ENCODE assay signal across 8 mouse cellular contexts in the genomic region with DNA sequence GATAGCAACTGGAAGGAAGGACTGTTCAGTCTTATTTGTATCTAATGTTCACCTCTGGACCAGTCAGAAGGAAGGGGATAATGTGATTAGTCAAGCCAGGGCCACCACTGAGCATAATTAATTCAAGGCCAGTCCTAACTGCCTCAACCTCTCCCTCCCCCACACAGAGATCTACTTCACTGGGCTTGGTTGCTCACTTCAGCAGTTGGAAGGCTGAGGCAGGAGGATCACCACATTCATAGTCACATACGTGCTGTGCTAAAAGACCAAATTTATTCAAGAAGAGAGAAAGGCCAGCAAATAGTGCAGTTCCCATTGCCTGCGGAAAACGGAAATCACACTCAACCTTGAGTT. TPM values are rescaled to one million over a fixed set of nuclear protein-coding genes. Genes with fewer than 3 reads are reported as not detected.
DNase-seq lines count a peak whose midpoint lies in the region; ATAC-seq lines count a peak whose summit lies in the region.

No protein-coding gene starts in this region.

- H3K4me1 ChIP-seq in hindbrain, embryonic 16.5 days (ENCODE audit: control insufficient read depth, insufficient read depth, low read depth, low read length), result peaks cover 10% of the 10 kb centered on the region
- H3K4me1 ChIP-seq in midbrain, embryonic 12.5 days, result peaks cover 10% of the 10 kb centered on the region

- 16% methylated on average over 3 of the region's 3 CpGs for WGBS in hindbrain, embryonic 16.5 days
- 37% methylated on average over 3 of the region's 3 CpGs for WGBS in midbrain, embryonic 12.5 days

- H3K27me3 ChIP-seq in hindbrain, embryonic 16.5 days (replicated peaks; ENCODE audit: control insufficient read depth, insufficient read depth, low read length), result no peaks in the 10 kb centered on the region
- no peaks in the 10 kb centered on the region for H3K27me3 ChIP-seq in midbrain, embryonic 12.5 days

- H3K9ac ChIP-seq in hindbrain, embryonic 16.5 days (ENCODE audit: low read depth, low read length), result peak overlapping the region; percentile 83
- peak overlapping the region; percentile 79 for H3K9ac ChIP-seq in midbrain, embryonic 12.5 days (replicated peaks)

- H3K4me2 ChIP-seq in hindbrain, embryonic 16.5 days (ENCODE audit: low read length), result peak overlapping the region; percentile 74
- H3K4me2 ChIP-seq in midbrain, embryonic 12.5 days (replicated peaks), result peak overlapping the region; percentile 70

- H3K27ac ChIP-seq in hindbrain, embryonic 16.5 days (ENCODE audit: low read depth, low read length), result peak overlapping the region; percentile 82; the same call in 1 of the 2 replicates
- peak overlapping the region; percentile 70 for H3K27ac ChIP-seq in midbrain, embryonic 12.5 days (replicated peaks)

- no peaks in the 10 kb centered on the region for H3K9me3 ChIP-seq in hindbrain, embryonic 16.5 days (ENCODE audit: control insufficient read depth, low read length)
- no peaks in the 10 kb centered on the region for H3K9me3 ChIP-seq in midbrain, embryonic 12.5 days

- H3K36me3 ChIP-seq in hindbrain, embryonic 16.5 days (ENCODE audit: control insufficient read depth, insufficient read depth, low read length), result no peaks in the 10 kb centered on the region
- peaks cover 9% of the 10 kb centered on the region for H3K36me3 ChIP-seq in midbrain, embryonic 12.5 days

- H3K4me3 ChIP-seq in hindbrain, embryonic 16.5 days (ENCODE audit: low read length), result peak overlapping the region; percentile 71
- H3K4me3 ChIP-seq in midbrain, embryonic 12.5 days, result peak overlapping the region; percentile 86

- peak; percentile 25; the same call in 1 of the 2 replicates for ATAC-seq in hindbrain, embryonic 16.5 days
- no peak for ATAC-seq in midbrain, embryonic 12.5 days (ENCODE audit: low FRiP score, low read depth)

- DNase-seq in kidney, adult 11 months, result peak; percentile 33
- no peak for DNase-seq in kidney, postnatal 4 days
- peak; percentile 72 for DNase-seq in ZHBTc4 (ENCODE audit: low read depth, low spot score)
- DNase-seq in testis, postnatal 10 days (ENCODE audit: low spot score), result no peak
- no peak for DNase-seq in left cerebral cortex, adult 9 months (ENCODE audit: low spot score in 2 of 2)
- DNase-seq in cerebellum, adult 8-10 months, result no peak

RNA-seq across cellular contexts. Expression of a gene that starts 0.5 kb away (rescaled TPM):
- 16.4 and 17.1 TPM in 2 replicates for polyA plus RNA-seq in hindbrain, embryonic 16.5 days (2015; fragmentation: Nextera tagmentation; extraction: Ambion mirVana)
- polyA plus RNA-seq in midbrain, embryonic 12.5 days (2016; fragmentation: Nextera tagmentation; extraction: Ambion mirVana), result 10.6 and 11.7 TPM in 2 replicates

RNA-seq across cellular contexts. Expression of a gene that starts 48.8 kb away (rescaled TPM):
- polyA plus RNA-seq in hindbrain, embryonic 16.5 days (2015; fragmentation: Nextera tagmentation; extraction: Ambion mirVana), result 0.19 TPM in 1 of 2 replicates, not detected in the other
- not detected in 2 replicates for polyA plus RNA-seq in midbrain, embryonic 12.5 days (2016; fragmentation: Nextera tagmentation; extraction: Ambion mirVana)

Comparison
In these comparisons a context has a peak if more than half of its experiments do, and no peak if none do; other contexts are left out.
1. DNase-seq: peak in kidney, adult 11 months (single experiment) and ZHBTc4 (single experiment); none in kidney, postnatal 4 days (0 of 2), testis, postnatal 10 days (single experiment), left cerebral cortex, adult 9 months (0 of 2) and cerebellum, adult 8-10 months (single experiment).